15 mouse cellular contexts compared by ENCODE assay signal in genomic region chr1:87011718-87012117, GRCm38 (mm10).
DNase-seq lines count a peak whose midpoint lies in the region; ATAC-seq and TF ChIP-seq lines count a peak whose summit lies in the region.
"Had no signal": no experiment of that assay in that cellular context is flagged by ENCODE, and none has a peak within 500 bp of the region (broad histone marks: within the 10 kb centered on the region; RNA-seq: fewer than 3 reads in every experiment).

No protein-coding gene starts in this region.

- H3K4me1 ChIP-seq in embryonic facial prominence, embryonic 14.5 days (ENCODE audit: control insufficient read depth, insufficient read depth, low read length), result no peaks in the 10 kb centered on the region
- H3K4me1 ChIP-seq: liver, embryonic 13.5 days; midbrain, embryonic 12.5 days had no signal

- no peak overlapping the region for H3K4me2 ChIP-seq in embryonic facial prominence, embryonic 14.5 days (ENCODE audit: low read depth, low read length)
- H3K4me2 ChIP-seq: liver, embryonic 13.5 days; midbrain, embryonic 12.5 days had no signal

- H3K4me3 ChIP-seq in gastrocnemius, adult 2 months, result no peak overlapping the region
- H3K4me3 ChIP-seq in embryonic facial prominence, embryonic 14.5 days (ENCODE audit: low read depth, low read length), result no peak overlapping the region
- H3K4me3 ChIP-seq: erythroblast, embryonic 14.5 days; liver, embryonic 13.5 days; midbrain, embryonic 12.5 days had no signal

- H3K9me3 ChIP-seq in embryonic facial prominence, embryonic 14.5 days (ENCODE audit: control insufficient read depth, low read length), result no peaks in the 10 kb centered on the region
- H3K9me3 ChIP-seq: G1E; liver, embryonic 13.5 days; midbrain, embryonic 12.5 days had no signal

- TF ChIP-seq CTCF in gastrocnemius, adult 2 months (IDR thresholded peaks at IDR 0.05), result no peak

- intact Hi-C loops in gastrocnemius, adult 2 months (cut with DNase I), result no loop called here

- H3K27ac ChIP-seq in gastrocnemius, adult 2 months, result peak overlapping the region; percentile 65; the same call in 1 of the 2 replicates
- H3K27ac ChIP-seq in embryonic facial prominence, embryonic 14.5 days (replicated peaks; ENCODE audit: low read depth, low read length), result no peak overlapping the region; the same call in 1 of the 2 replicates
- H3K27ac ChIP-seq: liver, embryonic 13.5 days; midbrain, embryonic 12.5 days had no signal

- no peak for DNase-seq in gastrocnemius, adult 2 months
- DNase-seq in gastrocnemius, postnatal 25 days, result no peak
- peak; percentile 58 for DNase-seq in R1 (ENCODE audit: low read depth, low spot score)
- DNase-seq in embryonic facial prominence, embryonic 14.5 days (ENCODE audit: low spot score), result peak; percentile 79
- peak; percentile 57 for DNase-seq in lung, postnatal 14 days
- DNase-seq in spleen, postnatal 4 days (ENCODE audit: low spot score in 2 of 2), result no peak
- DNase-seq in adrenal gland, postnatal 10 days, result no peak
- no peak for DNase-seq in layer of hippocampus, postnatal 10 days (ENCODE audit: low spot score in 2 of 2)
- DNase-seq: B cell, adult 2 months; cerebellum, postnatal 14 days; liver, embryonic 13.5 days had no signal

- H3K9ac ChIP-seq in embryonic facial prominence, embryonic 14.5 days (ENCODE audit: low read depth, low read length), result no peak overlapping the region
- H3K9ac ChIP-seq: liver, embryonic 13.5 days; midbrain, embryonic 12.5 days had no signal

- H3K36me3 ChIP-seq in embryonic facial prominence, embryonic 14.5 days (ENCODE audit: control insufficient read depth, insufficient read depth, low read length), result no peaks in the 10 kb centered on the region
- H3K36me3 ChIP-seq: liver, embryonic 13.5 days; midbrain, embryonic 12.5 days had no signal

- ATAC-seq in embryonic facial prominence, embryonic 14.5 days (ENCODE audit: low read depth), result peak; percentile 87
- ATAC-seq: intestine, embryonic 16.5 days had no signal

- 69% methylated on average over 3 of the region's 3 CpGs for WGBS in embryonic facial prominence, embryonic 14.5 days

- H3K27me3 ChIP-seq in embryonic facial prominence, embryonic 14.5 days (replicated peaks; ENCODE audit: control insufficient read depth, insufficient read depth, low read length), result no peaks in the 10 kb centered on the region
- H3K27me3 ChIP-seq: liver, embryonic 13.5 days; midbrain, embryonic 12.5 days had no signal

Comparison
In these comparisons a context has a peak if more than half of its experiments do, and no peak if none do; other contexts are left out.
1. DNase-seq: peak in R1 (single experiment), embryonic facial prominence, embryonic 14.5 days (single experiment) and lung, postnatal 14 days (single experiment); none in gastrocnemius, adult 2 months (single experiment), gastrocnemius, postnatal 25 days (single experiment), spleen, postnatal 4 days (0 of 2), adrenal gland, postnatal 10 days (single experiment) and layer of hippocampus, postnatal 10 days (0 of 2).